Mouse (Mus musculus) MEL (cell line): ENCODE data around the gene Ephb3. TPM values are rescaled to one million over a fixed set of nuclear protein-coding genes. Genes with fewer than 3 reads are reported as not detected.
A peak's percentile ranks its signal among the peaks of the same experiment; 100 is the strongest.

Experiments used
- DNase-seq: peaks from one replicate; pipeline ENCODE4 v3.0.0; 2011; ENCODE audit warnings: low read depth, low spot score
- H3K27ac ChIP-seq: 2 replicates; pipeline ENCODE4 v1.5.1; 2012; ENCODE audit warnings: low read depth, mild to moderate bottlenecking, control low read depth, low read length, moderate library complexity; ENCODE audit not compliant: control insufficient read depth
- H3K27me3 ChIP-seq, 2 experiments: fragments of 150-350 bp in 1 of 2; sonication (generic) in 1 of 2; 2 replicates each; pipeline ENCODE4 v1.6.1; 2012; ENCODE audit warnings: low read length in 2 of 2, mild to moderate bottlenecking in 2 of 2, improper control_type of control experiment in 1 of 2, moderate library complexity in 1 of 2; ENCODE audit not compliant: insufficient read depth in 2 of 2, control insufficient read depth in 1 of 2
- H3K36me3 ChIP-seq, 2 experiments: 2 replicates each; pipeline ENCODE4 v1.6.1; 2012 to 2014; ENCODE audit warnings: low read length in 2 of 2, improper control_type of control experiment in 1 of 2, inconsistent platforms in 1 of 2, mild to moderate bottlenecking in 1 of 2; ENCODE audit not compliant: insufficient read depth in 2 of 2, control insufficient read depth in 1 of 2
- H3K4me1 ChIP-seq, 2 experiments: fragments of 150-350 bp in 1 of 2; sonication (generic) in 1 of 2; 2 replicates each; pipeline ENCODE4 v1.6.1; 2012; ENCODE audit warnings: low read length in 2 of 2, improper control_type of control experiment in 1 of 2, mild to moderate bottlenecking in 1 of 2; ENCODE audit not compliant: insufficient read depth in 2 of 2, control insufficient read depth in 1 of 2
- H3K4me3 ChIP-seq, 2 experiments: fragments of 150-350 bp in 1 of 2; sonication (generic) in 1 of 2; 2 replicates each; pipeline ENCODE4 v1.5.1; 2012; ENCODE audit warnings: low read depth in 2 of 2, low read length in 2 of 2, mild to moderate bottlenecking in 2 of 2, moderate library complexity in 2 of 2, control low read depth in 1 of 2, improper control_type of control experiment in 1 of 2; ENCODE audit not compliant: control insufficient read depth in 1 of 2, insufficient read depth in 1 of 2
- H3K79me2 ChIP-seq: 2 replicates; pipeline ENCODE4 v1.6.1; 2012; ENCODE audit warnings: mild to moderate bottlenecking, low read length, moderate library complexity; ENCODE audit not compliant: control insufficient read depth, poor library complexity, insufficient read depth
- H3K9ac ChIP-seq: 2 replicates; pipeline ENCODE4 v1.6.1; 2012; ENCODE audit warnings: low read depth, mild to moderate bottlenecking, control low read depth, low read length, moderate library complexity; ENCODE audit not compliant: control insufficient read depth, poor library complexity, severe bottlenecking
- H3K9me3 ChIP-seq: fragments of 150-350 bp; sonication (generic); replicated peaks from 2 replicates; pipeline ENCODE4 v1.6.1; 2012; ENCODE audit warnings: mild to moderate bottlenecking, low read length, improper control_type of control experiment, moderate library complexity; ENCODE audit not compliant: insufficient read depth
- BHLHE40 ChIP-seq: IDR thresholded peaks from 2 replicates; pipeline ENCODE4 v1.6.1; 2012; ENCODE audit warnings: low read depth, mild to moderate bottlenecking, inconsistent platforms, low read length, improper control_type of control experiment, borderline replicate concordance
- EP300 ChIP-seq, 2 experiments: IDR thresholded peaks; 2 replicates each; pipeline ENCODE4 v1.6.1; 2011; ENCODE audit warnings: improper control_type of control experiment in 2 of 2, low read length in 2 of 2, low read depth in 1 of 2, mild to moderate bottlenecking in 1 of 2
- GATA1 ChIP-seq: IDR thresholded peaks from 2 replicates; pipeline ENCODE4 v1.6.1; 2011; ENCODE audit warnings: low read depth, low read length, improper control_type of control experiment
- MXI1 ChIP-seq: IDR thresholded peaks from 2 replicates; pipeline ENCODE4 v1.6.1; 2011; ENCODE audit warnings: mild to moderate bottlenecking, low read depth, low read length, improper control_type of control experiment
- MYB ChIP-seq: IDR thresholded peaks from 2 replicates; pipeline ENCODE4 v1.6.1; 2011; ENCODE audit warnings: mild to moderate bottlenecking, low read depth, low read length, improper control_type of control experiment
- MYC ChIP-seq: IDR thresholded peaks from 2 replicates; pipeline ENCODE4 v1.6.1; 2011; ENCODE audit warnings: low read depth, mild to moderate bottlenecking, low read length, improper control_type of control experiment, moderate library complexity
- NRF1 ChIP-seq: IDR thresholded peaks from 2 replicates; pipeline ENCODE4 v1.6.1; 2014; ENCODE audit warnings: low read depth, mild to moderate bottlenecking, inconsistent platforms, low read length, improper control_type of control experiment, moderate library complexity; ENCODE audit not compliant: poor library complexity, insufficient read depth, severe bottlenecking
- POLR2A ChIP-seq, 2 experiments: IDR thresholded peaks; 2 replicates each; pipeline ENCODE4 v1.6.1; 2011 to 2012; ENCODE audit warnings: low read length in 2 of 2, mild to moderate bottlenecking in 2 of 2, control low read depth in 1 of 2, improper control_type of control experiment in 1 of 2, low read depth in 1 of 2, moderate library complexity in 1 of 2; ENCODE audit not compliant: control insufficient read depth in 1 of 2, insufficient read depth in 1 of 2, poor library complexity in 1 of 2
- SIN3A ChIP-seq: IDR thresholded peaks from 2 replicates; pipeline ENCODE4 v1.6.1; 2012; ENCODE audit warnings: low read length, improper control_type of control experiment, inconsistent platforms
- SMC3 ChIP-seq: IDR thresholded peaks from 2 replicates; pipeline ENCODE4 v1.6.1; 2011; ENCODE audit warnings: low read depth, low read length, improper control_type of control experiment
- TCF12 ChIP-seq: IDR thresholded peaks from 2 replicates; pipeline ENCODE4 v1.6.1; 2014; ENCODE audit warnings: low read depth, mild to moderate bottlenecking, inconsistent platforms, low read length, improper control_type of control experiment, moderate library complexity
- UBTF ChIP-seq: IDR thresholded peaks from 2 replicates; pipeline ENCODE4 v1.6.1; 2012; ENCODE audit warnings: low read depth, mild to moderate bottlenecking, inconsistent platforms, low read length, improper control_type of control experiment, moderate library complexity, borderline replicate concordance; ENCODE audit not compliant: insufficient read depth
- USF1 ChIP-seq: IDR thresholded peaks from 2 replicates; pipeline ENCODE4 v1.6.1; 2014; ENCODE audit warnings: low read depth, mild to moderate bottlenecking, inconsistent platforms, low read length, improper control_type of control experiment, moderate library complexity
- polyA plus RNA-seq, 2 experiments: library from polyadenylated mRNA; stranded (reverse) in 1 of 2; unstranded in 1 of 2; fragments of >175 nt in 1 of 2; fragments of >200 nt in 1 of 2; gene quantifications; 2 replicates each; pipeline versions ENCODE4 v1.2.1 to v1.2.4; 2012; ENCODE audit warnings: low replicate concordance in 2 of 2, low read depth in 1 of 2; ENCODE audit not compliant: insufficient read length in 2 of 2, insufficient read depth in 1 of 2, missing spikeins in 1 of 2
- total RNA-seq: library from RNA; depleted of rRNA; stranded (reverse); fragments of 300-350 nt; gene quantifications from 2 replicates; pipeline ENCODE4 v1.2.3, GENCODE M21; 2012

Gene Ephb3
- total and polyA plus RNA-seq, 3 experiments = 0.46 to 2.9 TPM; not detected in 1

GRCm38 (mm10) chr16:21246391-21247036 is 42.0 kb downstream of the Ephb3 start:
- Histone ChIP-seq H3K9ac (peak overlapping the region; percentile 78), H3K27me3 (peaks cover 0 to 2% of the 10 kb centered on the region in 2 experiments; a peak in 2 of 4 replicates), H3K4me3 (peak overlapping the region; percentile 63 to 94), H3K79me2 (peaks cover 2% of the 10 kb centered on the region; the same call in 1 of the 2 replicates), H3K27ac (no peak overlapping the region), H3K36me3 (no peaks in the 10 kb centered on the region), H3K4me1 (peaks cover 0 to 5% of the 10 kb centered on the region in 2 experiments; a peak in 1 of 4 replicates), H3K9me3 (no peaks in the 10 kb centered on the region)
- TF ChIP-seq TCF12 (no peak), NRF1 (no peak), UBTF (no peak), GATA1 (no peak), SIN3A (no peak), BHLHE40 (no peak), POLR2A (IDR thresholded peaks at IDR 0.05; ENCODE audit: control insufficient read depth in 1 of 2, insufficient read depth in 1 of 2, low read depth in 1 of 2, low read length in 2 of 2, poor library complexity in 1 of 2) (0 out of 4 replicates have a peak, but pooled peaks of 1 of the 2 experiments have one; percentile 13), MYC (no peak), SMC3 (no peak)
- DNase-seq = peak; percentile 22

GRCm38 (mm10) chr16:21247037-21247432 is 42.5 kb downstream of the Ephb3 start:
- H3K4me1 ChIP-seq = peaks cover 0 to 5% of the 10 kb centered on the region in 2 experiments; a peak in 1 of 4 replicates
- TF ChIP-seq EP300 (IDR thresholded peaks at IDR 0.05; ENCODE audit: low read depth in 1 of 2, low read length in 2 of 2) = no peak
- TF ChIP-seq MXI1 = no peak
- no peak for TF ChIP-seq MYB
- no peak for TF ChIP-seq USF1
- H3K27me3 ChIP-seq = peaks cover 0 to 2% of the 10 kb centered on the region in 2 experiments; a peak in 2 of 4 replicates
- H3K79me2 ChIP-seq = peaks cover 2% of the 10 kb centered on the region; the same call in 1 of the 2 replicates
- no peak overlapping the region for H3K27ac ChIP-seq
- H3K9me3 ChIP-seq = no peaks in the 10 kb centered on the region
- peak overlapping the region; percentile 63 to 94; a peak in 2 of 4 replicates for H3K4me3 ChIP-seq
- H3K36me3 ChIP-seq = no peaks in the 10 kb centered on the region
- H3K9ac ChIP-seq = peak overlapping the region; percentile 78
- DNase-seq = no peak
